Mouse (Mus musculus): Measurements from ENCODE around the gene Fam19a2. TPM values are rescaled to one million over a fixed set of nuclear protein-coding genes. Genes with fewer than 3 reads are reported as not detected.

The Fam19a2 gene
- total RNA-seq, 2 experiments from 2014 or later, result not detected

DNA sequence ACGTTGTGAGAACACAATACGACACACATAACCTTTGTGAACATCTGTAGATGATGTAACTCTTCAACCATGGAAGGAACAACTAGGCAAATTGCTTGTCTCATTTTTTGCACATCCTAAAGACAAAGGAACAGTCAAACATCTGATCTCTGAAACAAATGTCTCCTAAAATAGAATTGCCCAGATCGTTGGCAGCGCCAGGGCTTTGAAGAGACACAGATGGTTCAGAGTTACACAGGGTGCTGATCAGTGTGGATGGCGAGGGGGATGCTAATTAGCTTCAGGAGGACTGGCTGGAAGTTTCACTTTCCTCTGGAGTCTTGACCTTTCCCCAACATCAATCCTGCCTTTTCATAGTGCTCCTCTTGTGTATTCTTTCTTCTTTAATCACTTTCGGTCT lies 284.6 kb downstream of the Fam19a2 start:
- no peak for DNase-seq (ENCODE audit: low spot score)

DNA sequence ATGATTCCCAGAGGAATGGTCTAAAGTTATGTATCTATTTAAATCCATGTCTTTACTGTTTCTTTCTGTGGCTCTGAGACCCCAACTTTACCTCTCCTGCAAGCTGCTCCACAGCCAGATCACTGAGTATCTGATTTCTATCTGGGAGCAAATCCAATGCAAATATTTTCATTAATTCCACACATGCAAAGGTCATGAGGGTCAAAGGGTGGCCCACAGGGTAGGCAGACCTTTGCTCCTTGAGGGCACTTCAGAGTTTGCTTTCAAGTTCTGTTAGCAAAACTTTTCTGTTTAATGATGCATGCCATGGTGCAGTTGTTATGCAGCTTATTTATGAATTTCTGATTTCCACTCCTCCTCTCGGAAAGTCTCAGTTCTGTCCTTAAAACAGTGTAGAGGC lies 303.9 kb downstream of the Fam19a2 start:
- no peak for DNase-seq (ENCODE audit: low spot score)

DNA sequence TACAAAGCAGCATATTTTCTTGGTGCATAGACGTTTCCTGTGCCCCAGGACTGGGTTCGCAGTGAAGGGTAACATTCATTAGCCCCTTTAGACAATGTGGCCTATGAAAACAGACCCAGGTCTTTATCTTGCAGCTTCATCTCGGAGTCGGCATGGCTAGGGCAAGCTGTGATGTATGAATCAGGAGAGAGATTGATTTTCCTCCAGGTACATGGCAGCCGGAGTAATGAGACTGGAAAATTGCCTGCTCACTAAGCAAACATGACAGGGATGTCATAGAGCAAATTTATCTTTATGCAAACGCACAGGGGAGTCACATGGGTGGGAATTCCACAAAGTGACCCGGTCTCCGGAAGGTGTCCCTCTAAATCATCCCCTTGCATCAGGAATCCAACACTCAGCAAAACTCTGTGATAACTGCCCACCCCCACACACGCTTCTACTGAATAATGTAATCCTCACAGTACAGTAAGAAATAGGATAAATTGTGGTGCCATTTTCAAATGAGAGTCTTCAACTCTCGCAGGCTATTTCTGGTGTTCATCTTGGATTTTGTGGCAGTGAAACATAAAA lies 306.9 kb downstream of the Fam19a2 start:
- no peak for DNase-seq (ENCODE audit: low spot score)

DNA sequence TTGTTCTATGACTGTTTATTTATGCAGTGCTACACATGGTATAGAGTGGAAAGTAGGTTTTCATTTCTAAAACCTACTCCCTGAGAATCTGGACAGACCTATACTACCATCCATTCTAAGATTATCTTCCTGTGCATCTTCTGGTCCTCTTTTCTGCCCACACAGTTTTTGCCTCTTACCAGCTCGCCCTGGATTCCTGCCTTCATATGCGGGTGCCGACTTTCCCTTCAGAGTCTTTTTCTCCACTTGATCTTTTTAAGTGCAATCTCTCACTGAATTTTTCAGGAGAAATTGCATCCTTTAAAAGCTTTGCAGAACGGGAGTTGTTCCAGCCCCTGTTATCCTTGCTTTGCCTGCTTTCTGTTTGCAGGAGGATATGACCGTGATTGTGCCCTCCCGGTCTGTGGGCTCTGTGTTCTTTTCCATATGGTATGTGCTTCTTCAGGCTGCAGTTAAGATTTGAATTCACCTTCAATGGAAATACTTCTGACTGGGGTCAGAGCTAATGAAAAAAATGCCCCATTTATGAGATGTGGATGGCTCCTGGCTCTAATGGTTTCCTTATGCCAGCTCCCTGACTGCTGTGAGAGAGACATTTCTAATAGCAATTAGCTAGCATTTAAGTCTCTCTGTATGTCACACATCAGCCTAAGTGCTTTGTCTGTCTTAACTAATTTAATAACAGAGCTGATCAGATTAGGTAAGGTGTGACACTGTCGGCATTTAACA lies 308.7 kb downstream of the Fam19a2 start:
- DNase-seq (ENCODE audit: low spot score), result no peak

DNA sequence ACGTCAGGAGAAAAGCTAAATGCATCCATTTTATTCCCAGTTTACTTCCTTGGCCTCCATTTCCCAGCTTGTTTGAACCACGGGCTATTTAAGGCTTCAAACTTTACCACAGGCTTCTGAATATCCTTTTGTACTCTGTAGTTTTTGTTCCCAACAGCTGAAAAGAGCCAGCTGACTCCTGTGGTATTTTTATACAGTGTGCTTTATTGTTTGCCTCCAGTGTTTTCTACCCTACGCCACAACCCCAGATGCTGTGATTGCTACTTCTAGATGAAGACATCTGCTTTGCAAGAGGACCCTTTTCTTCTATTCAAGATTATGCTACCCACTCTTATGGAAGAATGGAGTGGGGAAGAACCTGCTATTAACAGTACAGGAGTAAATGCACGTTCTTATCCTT lies 314.0 kb downstream of the Fam19a2 start:
- DNase-seq (ENCODE audit: low spot score), result no peak

DNA sequence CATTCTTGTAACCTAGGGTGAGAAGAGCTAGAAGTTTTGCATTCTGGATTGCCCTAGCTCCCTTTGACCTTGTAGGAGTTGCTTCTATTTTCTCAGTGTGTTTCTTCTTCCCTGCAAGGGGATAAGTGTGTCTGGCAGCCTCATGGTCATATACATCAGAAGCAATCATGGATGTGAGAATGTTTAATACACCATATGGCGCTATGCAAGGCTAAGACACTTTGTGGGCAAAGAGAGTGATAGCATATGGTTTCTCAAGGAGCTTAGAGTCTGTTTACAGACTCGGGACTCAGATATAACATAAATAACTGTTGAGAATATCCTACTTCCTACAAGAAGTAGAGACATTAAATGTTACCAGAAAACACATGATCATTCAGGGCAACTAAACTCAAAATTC lies 315.2 kb downstream of the Fam19a2 start:
- DNase-seq (ENCODE audit: low spot score), result no peak

DNA sequence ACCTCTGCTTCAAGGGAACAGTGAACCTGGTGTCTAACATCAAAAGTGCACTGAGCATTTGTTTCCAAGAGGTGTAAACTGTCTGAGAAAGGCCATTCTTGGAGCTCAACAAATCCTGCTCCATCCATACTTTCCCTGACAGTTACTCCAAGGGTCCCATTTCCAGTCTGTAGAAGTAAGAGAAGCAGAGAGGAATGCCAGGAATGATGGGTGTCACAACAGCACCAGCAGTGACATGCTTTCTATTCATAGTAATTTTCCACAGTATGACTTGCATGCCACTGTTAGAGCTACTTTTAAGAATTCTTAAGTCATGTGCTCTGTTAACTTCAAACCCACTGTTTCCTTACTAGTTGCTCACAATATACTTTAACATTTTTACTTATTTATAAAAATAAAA lies 331.2 kb downstream of the Fam19a2 start:
- no peak for DNase-seq (ENCODE audit: low spot score)

DNA sequence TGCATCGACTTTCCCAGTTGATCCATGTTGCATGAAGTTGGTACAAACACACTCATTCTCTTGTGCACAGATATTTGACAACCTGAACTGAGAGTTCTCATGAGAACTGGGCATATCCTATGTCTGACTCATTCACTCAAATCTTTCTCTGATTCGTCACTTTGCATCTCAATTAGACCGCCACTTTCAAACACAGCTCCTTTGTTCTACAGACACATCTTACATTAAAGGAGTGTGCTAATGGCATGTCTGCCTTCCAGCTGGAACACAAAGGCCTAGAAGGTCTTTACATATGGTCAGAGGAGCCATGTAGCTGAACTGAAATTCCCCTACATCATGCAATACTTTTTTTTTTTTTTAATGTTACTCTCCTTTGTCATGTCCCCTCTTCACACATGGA lies 333.3 kb downstream of the Fam19a2 start:
- DNase-seq (ENCODE audit: low spot score), result no peak

DNA sequence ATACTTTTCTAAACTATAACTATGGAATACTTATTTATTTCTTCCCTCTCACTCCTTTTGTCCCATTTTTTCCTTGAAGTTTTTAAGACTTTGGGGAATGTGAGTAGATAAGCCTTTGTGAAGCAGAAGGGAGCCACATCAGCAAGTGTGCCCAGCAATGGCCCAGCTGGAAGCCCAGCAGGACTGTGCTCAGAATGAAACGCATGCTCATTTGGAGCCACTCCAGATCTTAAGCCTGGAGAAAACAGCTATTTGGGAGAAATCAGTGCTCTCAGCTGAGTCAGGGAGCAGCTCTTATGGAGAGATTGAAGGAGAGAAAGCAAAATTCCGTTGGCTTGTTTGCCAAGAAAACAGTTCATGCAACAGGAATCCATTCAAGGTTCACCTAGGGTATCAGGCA lies 341.9 kb downstream of the Fam19a2 start:
- no peak for DNase-seq (ENCODE audit: low spot score)

DNA sequence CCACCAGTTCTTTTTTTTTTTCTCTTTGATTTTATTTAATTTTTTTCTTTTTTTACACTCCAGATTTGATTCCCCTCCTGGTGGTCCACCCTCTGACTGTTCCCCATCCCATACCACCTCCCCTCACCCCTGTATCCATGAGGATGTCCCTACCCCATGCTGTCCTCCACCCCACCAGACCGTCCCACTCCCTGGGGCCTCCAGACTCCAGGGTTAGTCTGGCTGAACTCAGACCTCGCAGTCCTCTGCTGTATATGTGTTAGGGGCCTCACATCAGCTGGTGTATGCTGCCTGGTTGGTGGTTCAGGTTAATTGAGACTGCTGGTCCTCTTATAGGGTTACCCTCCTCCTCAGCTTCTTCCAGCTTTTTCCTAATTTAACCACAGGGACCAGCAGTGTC lies 362.9 kb downstream of the Fam19a2 start:
- DNase-seq (ENCODE audit: low spot score), result no peak

DNA sequence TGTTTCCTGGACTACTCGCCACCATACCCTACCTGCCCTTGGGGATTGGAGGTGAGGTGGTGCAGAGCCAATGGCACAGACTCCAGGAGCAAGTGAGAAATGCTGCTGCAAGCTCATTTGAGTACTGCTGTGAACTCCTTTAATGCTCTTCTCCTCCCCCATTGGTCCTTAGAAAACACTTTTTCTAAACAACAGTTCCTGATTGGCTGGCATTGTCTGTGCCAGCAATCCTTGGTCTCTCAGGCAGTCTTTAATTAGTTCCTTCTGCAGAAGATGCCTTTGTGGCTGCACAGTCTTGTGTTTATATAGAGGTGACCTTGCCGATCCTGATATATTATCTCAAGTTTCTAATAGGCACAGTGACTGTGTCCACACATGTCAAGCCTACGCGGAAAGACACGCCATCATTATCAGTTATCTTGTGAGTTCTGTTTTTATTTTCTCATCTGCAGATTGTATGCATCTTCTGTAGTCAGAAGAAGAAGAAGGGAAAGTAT lies 365.5 kb downstream of the Fam19a2 start:
- no peak for DNase-seq (ENCODE audit: low spot score)

DNA sequence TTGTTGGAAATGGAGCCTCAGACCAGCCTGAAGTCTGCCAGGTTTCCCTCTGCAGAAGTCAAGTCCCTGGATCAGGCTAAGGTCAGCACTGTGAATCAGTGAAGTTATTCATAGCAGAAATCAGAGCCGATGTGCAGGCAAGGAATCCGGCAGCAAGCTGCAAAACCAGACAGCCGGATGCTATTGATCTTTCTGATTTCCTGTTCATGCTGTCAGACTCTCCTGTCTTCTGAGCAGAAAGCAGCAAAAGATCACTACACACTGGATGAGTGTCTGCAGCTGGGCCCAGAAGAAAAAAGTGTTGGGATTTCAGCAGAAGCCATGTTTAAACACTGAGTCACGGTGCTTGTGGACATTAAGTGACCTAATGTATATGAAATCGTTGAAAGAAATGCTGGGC lies 368.2 kb downstream of the Fam19a2 start:
- no peak for DNase-seq (ENCODE audit: low spot score)

DNA sequence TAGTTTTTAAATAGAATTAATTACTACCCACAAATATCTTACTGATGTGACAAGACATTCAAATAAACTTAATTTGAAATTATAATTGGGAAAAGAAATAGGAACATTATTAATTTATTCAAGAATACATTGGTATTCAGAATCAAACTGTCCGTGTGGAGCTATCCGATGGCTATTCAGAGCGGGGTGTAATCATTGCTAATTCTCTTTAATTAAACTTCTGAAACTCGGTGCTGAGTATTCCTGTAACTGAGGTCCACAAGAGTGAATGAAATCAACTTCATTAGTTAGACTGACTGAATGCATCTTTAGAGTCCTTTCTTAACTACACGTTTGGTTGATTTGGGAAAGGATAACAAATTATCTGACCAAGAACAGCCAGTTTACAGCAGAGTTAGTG lies 372.9 kb downstream of the Fam19a2 start:
- no peak for DNase-seq (ENCODE audit: low spot score)

DNA sequence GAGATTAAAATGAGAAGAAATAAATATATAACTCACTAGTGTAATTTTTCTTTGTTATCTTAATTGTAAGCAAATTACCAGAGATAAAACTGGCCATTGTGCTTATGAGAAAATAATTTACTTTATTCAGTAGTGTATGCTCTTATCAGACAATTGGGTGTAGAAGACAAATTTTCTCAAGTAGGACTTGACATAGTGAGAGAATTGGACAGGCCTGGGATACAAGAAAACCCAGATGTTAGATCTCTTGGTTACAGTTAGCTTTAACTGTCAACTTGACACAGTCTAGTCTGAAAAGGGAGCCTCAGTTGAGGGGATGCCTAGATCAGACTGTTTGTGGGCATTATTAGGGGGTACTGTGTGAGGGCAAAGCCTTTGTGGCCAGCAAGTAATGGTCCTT lies 373.7 kb downstream of the Fam19a2 start:
- DNase-seq (ENCODE audit: low spot score), result no peak

DNA sequence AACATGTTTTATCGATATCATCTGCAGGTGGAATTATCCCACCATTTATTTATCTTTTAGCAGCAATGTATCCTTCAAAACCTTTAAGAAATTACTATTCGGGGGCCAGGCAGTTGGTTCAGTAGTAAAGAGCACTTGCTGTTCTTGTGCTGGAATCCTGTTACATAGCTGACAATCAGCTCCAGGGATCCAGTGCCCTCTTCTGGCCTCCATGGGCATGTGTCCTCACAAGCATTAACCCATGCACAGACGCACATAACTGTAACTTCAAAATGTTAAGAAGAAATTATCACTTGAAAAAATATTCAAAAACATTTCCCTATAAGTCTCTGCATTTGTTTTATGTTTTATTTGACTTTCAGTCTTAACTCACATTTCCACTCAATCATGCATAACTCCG lies 381.8 kb downstream of the Fam19a2 start:
- no peak for DNase-seq (ENCODE audit: low spot score)

DNA sequence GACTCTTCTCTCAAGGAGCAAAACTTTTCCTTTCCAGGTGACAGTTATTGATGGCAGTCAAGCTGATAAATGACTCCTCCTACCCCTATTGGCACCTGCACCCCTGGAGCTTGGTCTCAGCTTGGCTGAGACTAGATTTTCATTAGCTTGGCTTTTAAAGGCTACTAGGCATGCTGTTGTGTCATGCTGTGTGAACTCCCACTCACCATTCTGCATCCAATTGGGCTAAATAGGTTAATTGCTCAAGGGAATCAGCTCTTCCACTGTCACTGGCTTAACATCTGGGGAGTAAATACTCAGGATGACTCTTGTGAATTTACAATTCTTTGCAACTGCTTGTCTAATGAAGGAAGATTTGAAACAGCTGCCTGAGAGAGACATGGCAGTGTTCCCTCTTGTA lies 407.4 kb downstream of the Fam19a2 start:
- no peak for DNase-seq (ENCODE audit: low spot score)

DNA sequence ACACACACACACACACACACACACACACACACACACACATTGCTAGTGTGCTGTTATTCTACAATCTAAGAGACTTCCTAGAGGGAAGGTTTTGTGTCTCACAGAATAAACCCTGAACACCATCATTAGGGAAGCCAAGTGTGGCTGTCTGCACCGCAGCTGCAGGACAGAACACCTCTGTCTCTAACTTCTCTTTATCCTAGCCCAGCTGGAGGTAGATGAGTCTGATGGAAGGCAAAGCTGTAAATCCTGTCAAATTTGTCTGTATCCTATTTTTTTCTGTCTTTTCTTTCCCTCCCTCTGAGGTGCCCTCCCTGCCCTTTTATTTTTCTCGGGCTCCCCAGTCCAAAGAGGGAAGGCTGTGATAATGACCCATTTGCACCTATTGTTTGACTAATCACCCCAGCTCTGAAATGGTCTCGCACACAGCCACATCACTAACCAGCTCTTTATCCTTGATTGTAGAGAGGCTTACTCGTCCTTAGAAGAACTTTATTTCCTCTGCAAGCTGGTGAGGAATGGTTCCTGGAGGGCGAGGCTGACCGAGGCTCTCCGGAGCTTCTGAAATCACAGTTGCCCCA lies 414.6 kb downstream of the Fam19a2 start:
- no peak for DNase-seq (ENCODE audit: low spot score)

DNA sequence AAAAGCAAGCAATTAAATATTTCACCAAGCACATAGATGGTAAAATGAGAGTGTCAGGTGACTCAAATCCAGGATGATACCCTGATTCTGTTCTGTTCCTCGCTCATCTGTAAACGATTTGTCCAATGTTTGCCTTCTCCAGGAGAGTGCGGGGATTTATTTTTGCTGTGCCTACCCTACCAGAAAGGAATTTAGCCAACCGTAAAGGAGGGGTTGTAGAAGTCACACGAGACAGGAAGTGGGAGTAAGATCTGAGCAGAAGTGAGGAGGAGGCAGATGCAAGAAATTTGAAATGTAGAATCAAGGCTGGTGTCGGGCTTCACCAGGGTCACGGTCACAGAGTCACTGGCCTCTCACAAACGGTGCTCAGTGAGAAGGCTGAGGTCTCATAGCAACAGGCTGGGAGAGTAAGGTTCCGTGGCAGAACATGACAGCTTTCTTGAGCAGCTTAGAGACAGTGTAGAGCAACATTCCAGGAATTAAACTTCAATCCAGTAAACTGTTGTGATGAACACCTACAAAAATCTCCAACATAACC lies 419.0 kb downstream of the Fam19a2 start:
- no peak for DNase-seq (ENCODE audit: low spot score)

DNA sequence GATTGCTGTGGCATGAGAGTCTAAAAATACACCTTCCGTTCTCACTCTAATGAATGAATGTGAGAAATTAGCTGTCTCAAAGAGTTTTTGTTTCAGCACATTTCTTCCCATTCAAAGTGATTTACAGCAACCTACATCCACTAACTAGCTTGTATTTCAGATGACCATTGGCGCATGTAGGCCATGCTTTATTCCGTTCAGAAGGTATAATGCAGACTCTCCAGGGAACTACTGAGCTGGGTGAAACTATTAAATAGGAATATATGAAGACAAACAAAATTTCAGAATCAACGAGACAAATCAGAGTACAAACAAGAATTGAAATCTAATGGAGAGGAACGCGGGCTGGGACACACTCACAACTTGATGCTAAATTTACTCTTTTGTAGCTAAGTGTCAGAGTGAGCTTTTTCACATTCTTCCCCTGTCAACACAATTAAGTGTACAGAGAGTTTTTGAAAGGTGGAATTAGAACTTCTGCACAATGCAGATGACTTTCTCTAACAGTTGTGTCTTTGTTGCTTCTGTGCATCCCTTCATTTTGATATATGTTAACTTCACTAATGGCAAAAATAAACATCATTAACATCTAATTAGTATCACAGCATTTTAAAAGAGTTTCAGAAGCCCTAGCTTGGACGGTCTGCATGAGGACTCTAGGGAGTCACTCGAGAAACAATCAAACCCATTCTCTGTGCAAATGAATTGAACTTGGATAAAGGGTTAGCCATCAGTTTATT lies 428.6 kb downstream of the Fam19a2 start:
- no peak for DNase-seq (ENCODE audit: low spot score)

DNA sequence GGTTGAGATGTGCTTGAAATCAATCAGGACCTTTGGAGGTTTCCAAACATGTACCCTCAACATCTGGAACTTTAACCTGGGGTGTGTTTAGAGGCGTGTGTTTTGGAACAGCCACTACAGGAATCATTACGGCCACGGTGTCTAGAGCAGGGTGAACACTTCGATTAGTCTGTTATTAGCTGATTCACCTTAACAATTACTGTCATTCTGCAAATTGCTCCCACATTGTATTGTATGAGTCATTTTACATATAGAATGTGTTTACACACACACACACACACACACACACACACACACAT lies 429.1 kb downstream of the Fam19a2 start:
- no peak for DNase-seq (ENCODE audit: low spot score)

DNA sequence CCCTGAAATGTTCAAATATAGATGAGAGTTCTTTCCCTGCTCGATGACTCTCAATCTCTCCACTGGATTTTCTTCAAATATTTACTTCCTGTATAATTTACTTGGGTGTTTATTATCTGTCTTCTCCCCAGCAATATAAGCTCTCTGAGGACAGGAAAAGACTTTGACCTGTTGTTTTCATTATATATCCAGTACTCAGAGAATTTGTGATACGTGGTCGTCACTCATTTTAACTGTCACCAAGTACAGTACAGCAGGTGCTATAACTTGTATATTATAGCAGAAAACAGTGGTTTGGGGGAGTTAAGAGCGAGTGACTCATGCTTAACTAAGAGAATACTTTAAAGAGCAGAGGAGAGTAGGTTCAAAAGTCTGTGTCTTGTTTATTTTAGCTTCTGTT lies 438.8 kb downstream of the Fam19a2 start:
- no peak for DNase-seq (ENCODE audit: low spot score)

DNA sequence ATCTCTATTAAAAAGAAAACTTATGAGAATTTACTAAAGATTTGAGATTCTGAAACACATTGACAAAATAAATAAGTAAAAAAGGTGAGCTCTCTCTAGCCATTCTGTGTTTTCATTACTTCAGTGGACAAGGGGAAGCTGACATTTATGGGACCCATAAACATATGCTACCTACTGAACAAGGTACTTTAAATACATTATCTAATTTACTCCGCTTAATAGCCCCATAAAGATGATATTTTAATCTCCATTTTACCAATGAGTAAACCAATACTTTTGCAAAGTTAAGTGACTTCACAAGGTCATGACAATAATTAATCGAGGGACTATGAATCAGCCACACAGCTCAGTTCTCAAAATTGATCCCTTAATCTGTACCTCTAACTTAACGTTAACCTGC lies 443.2 kb downstream of the Fam19a2 start:
- DNase-seq (ENCODE audit: low spot score), result no peak
